Comparison of ENCODE assay signal across 13 mouse cellular contexts in the genomic region with DNA sequence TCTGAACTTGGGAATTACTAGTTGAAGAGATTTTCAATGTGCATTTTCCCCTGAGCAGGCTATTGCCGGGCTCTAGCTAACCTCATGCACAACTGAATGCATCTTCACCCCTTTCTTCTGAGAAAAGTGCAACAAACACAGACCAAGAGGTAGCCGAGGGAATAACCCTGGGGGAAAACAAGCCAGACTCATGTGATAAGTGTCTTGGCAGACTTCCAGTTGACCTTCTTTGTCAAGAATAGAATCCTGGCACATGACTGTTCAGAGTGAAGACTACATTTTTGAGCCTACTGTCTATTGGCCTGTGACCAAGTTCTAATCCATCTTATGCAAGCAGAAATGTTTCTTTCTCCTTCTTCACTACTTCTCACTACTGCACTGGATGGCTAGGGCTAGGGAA. TPM values are rescaled to one million over a fixed set of nuclear protein-coding genes. Genes with fewer than 3 reads are reported as not detected.
A peak's percentile ranks its signal among the peaks of the same experiment; 100 is the strongest.
DNase-seq lines count a peak whose midpoint lies in the region; ATAC-seq and TF ChIP-seq lines count a peak whose summit lies in the region.
"Had no signal": no experiment of that assay in that cellular context is flagged by ENCODE, and none has a peak within 500 bp of the region (broad histone marks: within the 10 kb centered on the region; RNA-seq: fewer than 3 reads in every experiment).

No protein-coding gene starts in this region.

- no peak overlapping the region for H3K4me3 ChIP-seq in lung, embryonic 14.5 days (ENCODE audit: low read depth, low read length)
- H3K4me3 ChIP-seq: liver, embryonic 13.5 days; midbrain, embryonic 10.5 days had no signal

- no peaks in the 10 kb centered on the region for H3K4me1 ChIP-seq in lung, embryonic 14.5 days (ENCODE audit: insufficient read depth)
- H3K4me1 ChIP-seq: liver, embryonic 13.5 days; midbrain, embryonic 10.5 days had no signal

- no peak overlapping the region for H3K9ac ChIP-seq in lung, embryonic 14.5 days
- H3K9ac ChIP-seq: hindbrain, embryonic 14.5 days; liver, embryonic 13.5 days had no signal

- no peak overlapping the region for H3K27ac ChIP-seq in lung, embryonic 14.5 days (ENCODE audit: low read depth)
- H3K27ac ChIP-seq: hindbrain, embryonic 14.5 days; liver, embryonic 13.5 days; midbrain, embryonic 10.5 days; stomach, postnatal 0 days had no signal

- H3K9me3 ChIP-seq in lung, embryonic 14.5 days (ENCODE audit: low read depth, low read length), result no peaks in the 10 kb centered on the region
- H3K9me3 ChIP-seq: liver, embryonic 13.5 days; midbrain, embryonic 10.5 days had no signal

- H3K4me2 ChIP-seq in lung, embryonic 14.5 days, result no peak overlapping the region
- H3K4me2 ChIP-seq: hindbrain, embryonic 14.5 days; liver, embryonic 13.5 days had no signal

- WGBS in lung, embryonic 14.5 days, result 43% methylated on average over 2 of the region's 2 CpGs

- peak; percentile 21 to 60 for DNase-seq in cerebellum, postnatal 10 days
- no peak for DNase-seq in cerebellum, postnatal 4 days (ENCODE audit: low spot score in 2 of 2)
- peak; percentile 67 for DNase-seq in lung, embryonic 14.5 days
- no peak for DNase-seq in lung, postnatal 4 days
- peak; percentile 52 for DNase-seq in adrenal gland, postnatal 10 days
- peak; percentile 45 to 61 for DNase-seq in kidney, postnatal 25 days
- no peak for DNase-seq in layer of hippocampus, postnatal 36 days
- no peak for DNase-seq in spleen, postnatal 4 days (ENCODE audit: low spot score in 2 of 2)
- DNase-seq: liver, embryonic 13.5 days had no signal

- H3K27me3 ChIP-seq in lung, embryonic 14.5 days (ENCODE audit: insufficient read depth, low read length), result no peaks in the 10 kb centered on the region
- H3K27me3 ChIP-seq: liver, embryonic 13.5 days had no signal

- ATAC-seq in lung, embryonic 14.5 days (ENCODE audit: insufficient read depth), result no peak
- ATAC-seq: forebrain, embryonic 16.5 days had no signal

- no peaks in the 10 kb centered on the region for H3K36me3 ChIP-seq in lung, embryonic 14.5 days (ENCODE audit: insufficient read depth)
- H3K36me3 ChIP-seq: liver, embryonic 13.5 days; midbrain, embryonic 10.5 days had no signal

- no peak for TF ChIP-seq CTCF in lung, embryonic 14.5 days (IDR thresholded peaks at IDR 0.05; ENCODE audit: low read depth)

RNA-seq across cellular contexts. Expression of a gene that starts 55.5 kb away (rescaled TPM):
- 1.2 and 1.8 TPM in 2 replicates for polyA plus RNA-seq in lung, embryonic 14.5 days (2014; fragmentation: Nextera tagmentation; extraction: Ambion mirVana)
- total RNA-seq in adrenal gland, postnatal 10 days (2021), result 1 to 10 TPM; 4.9 to 6.6 TPM
- total RNA-seq in layer of hippocampus, postnatal 36 days (2021), result 10 to 100 TPM; 82.8 to 83.0 TPM

Comparison
In these comparisons a context has a peak if more than half of its experiments do, and no peak if none do; other contexts are left out.
1. DNase-seq: peak in cerebellum, postnatal 10 days (2 of 2), lung, embryonic 14.5 days (single experiment), adrenal gland, postnatal 10 days (single experiment) and kidney, postnatal 25 days (2 of 2); none in cerebellum, postnatal 4 days (0 of 2), lung, postnatal 4 days (0 of 2), layer of hippocampus, postnatal 36 days (0 of 2) and spleen, postnatal 4 days (0 of 2).
2. RNA of a gene that starts 55.5 kb away (total RNA-seq): 82.8 to 83.0 TPM in layer of hippocampus, postnatal 36 days; 4.9 to 6.6 TPM in adrenal gland, postnatal 10 days; every median in the first group is over 10 times any median in the second.